Mouse (Mus musculus): ENCODE results near the gene Hsp90aa1. TPM values are rescaled to one million over a fixed set of nuclear protein-coding genes. Genes with fewer than 3 reads are reported as not detected.
A peak's percentile ranks its signal among the peaks of the same experiment; 100 is the strongest.
"Not testable (repeated sequence)": the region's sequence is repeated elsewhere in the genome, so short reads cannot be mapped to it uniquely, and the experiment has no call there.

The Hsp90aa1 gene
- polyA plus RNA-seq, 1 experiment from 2014 or later: 271 TPM

- H3K4me1 ChIP-seq (ENCODE audit: insufficient read depth, low read depth, low read length): peaks cover 3% of the 10 kb centered on the region; the same call in 1 of the 2 replicates
- no peaks in the 10 kb centered on the region for H3K9me3 ChIP-seq (ENCODE audit: low read length)
- TF ChIP-seq CTCF (IDR thresholded peaks at IDR 0.05): no peak
- no peak for TF ChIP-seq EP300 (IDR thresholded peaks at IDR 0.05)
- peak overlapping the region; percentile 95 for H3K9ac ChIP-seq (replicated peaks; ENCODE audit: low read depth)
- peak; percentile 98 for DNase-seq (ENCODE audit: low spot score)
- ATAC-seq: peak; percentile 96
- peak overlapping the region; percentile 82 for H3K4me2 ChIP-seq (replicated peaks; ENCODE audit: low read depth, low read length)
- no peaks in the 10 kb centered on the region for H3K27me3 ChIP-seq (replicated peaks; ENCODE audit: insufficient read depth, low read length)
- H3K27ac ChIP-seq (ENCODE audit: low read length): peak overlapping the region; percentile 92
- peaks cover 9% of the 10 kb centered on the region; the same call in 1 of the 2 replicates for H3K36me3 ChIP-seq (ENCODE audit: insufficient read depth, low read length)
- H3K4me3 ChIP-seq (ENCODE audit: low read depth, low read length): peak overlapping the region; percentile 100
- WGBS: 2% methylated on average over 64 of the region's 89 CpGs
Measured at GRCm38 (mm10) chr12:110696173-110696974, 6.2 kb downstream of the Hsp90aa1 start.

GRCm38 (mm10) chr12:110695676-110696171 lies 6.8 kb downstream of the Hsp90aa1 start:
- 2% methylated on average over 30 of the region's 55 CpGs for WGBS
- Histone ChIP-seq H3K36me3 (ENCODE audit: insufficient read depth, low read length) (peaks cover 10% of the 10 kb centered on the region; the same call in 1 of the 2 replicates), H3K9me3 (ENCODE audit: low read length) (no peaks in the 10 kb centered on the region), H3K4me2 (replicated peaks; ENCODE audit: low read depth, low read length) (peak overlapping the region; percentile 82), H3K27ac (ENCODE audit: low read length) (peak overlapping the region; percentile 92), H3K4me3 (ENCODE audit: low read depth, low read length) (peak overlapping the region; percentile 100), H3K9ac (replicated peaks; ENCODE audit: low read depth) (peak overlapping the region; percentile 95), H3K27me3 (replicated peaks; ENCODE audit: insufficient read depth, low read length) (no peaks in the 10 kb centered on the region), H3K4me1 (ENCODE audit: insufficient read depth, low read depth, low read length) (peaks cover 3% of the 10 kb centered on the region; the same call in 1 of the 2 replicates)
- peak; percentile 47 for ATAC-seq
- DNase-seq (ENCODE audit: low spot score): peak; percentile 67
- no peak for TF ChIP-seq EP300 (IDR thresholded peaks at IDR 0.05)
- TF ChIP-seq CTCF (IDR thresholded peaks at IDR 0.05): no peak

- H3K36me3 ChIP-seq (ENCODE audit: insufficient read depth, low read length): peaks cover 16% of the 10 kb centered on the region; the same call in 1 of the 2 replicates
- H3K27me3 ChIP-seq (replicated peaks; ENCODE audit: insufficient read depth, low read length); H3K4me2 ChIP-seq (replicated peaks; ENCODE audit: low read depth, low read length); H3K4me3 ChIP-seq (ENCODE audit: low read depth, low read length); H3K4me1 ChIP-seq (ENCODE audit: insufficient read depth, low read depth, low read length); H3K27ac ChIP-seq (ENCODE audit: low read length); H3K9me3 ChIP-seq (ENCODE audit: low read length); H3K9ac ChIP-seq (replicated peaks; ENCODE audit: low read depth); ATAC-seq; DNase-seq (ENCODE audit: low spot score): not testable (repeated sequence)
- 47% methylated on average over 5 of the region's 5 CpGs for WGBS
Measured at GRCm38 (mm10) chr12:110693378-110693777, 9.2 kb downstream of the Hsp90aa1 start.

DNA sequence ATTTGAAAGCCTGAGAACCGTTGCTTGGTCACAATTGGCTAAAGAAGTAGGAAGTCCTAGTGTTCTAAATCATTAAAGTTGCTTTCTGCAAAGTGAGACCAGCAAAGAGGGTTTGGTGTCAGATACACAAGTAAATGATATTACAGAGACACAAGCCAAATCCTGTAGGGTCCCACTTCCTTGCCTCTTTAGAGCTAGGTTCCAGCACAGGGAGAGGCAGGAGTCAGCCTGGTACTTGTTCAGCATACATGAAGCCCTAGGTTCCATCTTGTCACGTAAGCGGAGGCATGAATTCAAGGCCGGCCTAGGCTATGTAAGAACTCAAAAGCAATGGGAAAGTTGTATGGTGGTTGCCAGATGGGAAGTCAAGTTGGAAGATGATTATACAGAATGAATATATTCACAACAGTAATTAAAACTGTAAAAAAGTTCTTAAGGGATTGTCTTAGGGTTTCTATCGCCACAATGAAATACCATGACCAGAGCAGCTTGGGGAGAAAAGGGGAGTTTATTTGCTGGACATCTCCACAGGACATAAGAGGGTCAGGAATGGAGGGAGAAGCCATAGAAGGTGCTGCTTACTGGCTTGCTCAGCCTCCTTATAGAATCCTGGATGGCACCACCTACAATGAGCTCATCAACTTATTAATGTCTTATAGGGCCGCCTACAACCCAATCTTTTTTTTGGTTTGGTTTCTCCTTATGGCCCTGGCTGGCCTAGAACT lies 12.4 kb downstream of the Hsp90aa1 start:
- 84% methylated on average over 6 of the region's 6 CpGs for WGBS
- peaks cover 16% of the 10 kb centered on the region; the same call in 1 of the 2 replicates for H3K36me3 ChIP-seq (ENCODE audit: insufficient read depth, low read length)

DNA sequence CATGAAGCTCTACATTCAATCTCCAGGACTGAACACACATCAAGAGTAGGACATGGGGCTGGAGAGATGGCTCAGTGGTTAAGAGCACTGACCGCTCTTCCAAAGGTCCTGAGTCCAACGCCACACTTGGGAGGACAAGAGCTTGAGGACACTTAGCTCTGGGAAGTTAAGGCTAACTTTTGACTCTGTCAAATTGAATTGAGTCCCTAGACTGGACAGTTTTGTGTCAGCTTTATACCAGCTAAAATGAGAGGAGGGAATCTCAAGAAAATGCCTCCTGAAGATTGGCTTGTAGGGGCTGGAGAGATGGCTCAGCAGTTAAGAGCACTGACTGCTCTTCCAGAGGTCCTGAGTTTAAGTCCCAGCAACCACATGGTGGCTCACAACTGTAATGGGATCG lies 13.6 kb downstream of the Hsp90aa1 start:
- H3K27ac ChIP-seq (ENCODE audit: low read length); H3K9ac ChIP-seq (replicated peaks; ENCODE audit: low read depth); DNase-seq (ENCODE audit: low spot score); H3K4me2 ChIP-seq (replicated peaks; ENCODE audit: low read depth, low read length); ATAC-seq; H3K27me3 ChIP-seq (replicated peaks; ENCODE audit: insufficient read depth, low read length); H3K4me1 ChIP-seq (ENCODE audit: insufficient read depth, low read depth, low read length); H3K9me3 ChIP-seq (ENCODE audit: low read length); H3K4me3 ChIP-seq (ENCODE audit: low read depth, low read length): not testable (repeated sequence)
- H3K36me3 ChIP-seq (ENCODE audit: insufficient read depth, low read length): peaks cover 16% of the 10 kb centered on the region; the same call in 1 of the 2 replicates
- 90% methylated on average over 3 of the region's 3 CpGs for WGBS

More for the DNA sequence above, 12.4 kb downstream of the Hsp90aa1 start:
- H3K9ac ChIP-seq (replicated peaks; ENCODE audit: low read depth): no peak overlapping the region
- peaks cover 3% of the 10 kb centered on the region; the same call in 1 of the 2 replicates for H3K4me1 ChIP-seq (ENCODE audit: insufficient read depth, low read depth, low read length)
- DNase-seq (ENCODE audit: low spot score): no peak
- H3K9me3 ChIP-seq (ENCODE audit: low read length): no peaks in the 10 kb centered on the region
- no peak for ATAC-seq
- no peak overlapping the region for H3K4me2 ChIP-seq (replicated peaks; ENCODE audit: low read depth, low read length)
- TF ChIP-seq EP300 (IDR thresholded peaks at IDR 0.05): no peak
- TF ChIP-seq CTCF (IDR thresholded peaks at IDR 0.05): no peak
- H3K27ac ChIP-seq (ENCODE audit: low read length): no peak overlapping the region
- no peak overlapping the region for H3K4me3 ChIP-seq (ENCODE audit: low read depth, low read length)
- no peaks in the 10 kb centered on the region for H3K27me3 ChIP-seq (replicated peaks; ENCODE audit: insufficient read depth, low read length)
